Mouse (Mus musculus): ENCODE measurements around the gene Wdfy3. TPM values are rescaled to one million over a fixed set of nuclear protein-coding genes. Genes with fewer than 3 reads are reported as not detected.
A peak's percentile ranks its signal among the peaks of the same experiment; 100 is the strongest.

The Wdfy3 gene
- polyA plus RNA-seq, 1 experiment from 2014 or later: 21.7 TPM

GRCm38 (mm10) chr5:102095576-102095975 is 25.9 kb upstream of the Wdfy3 start:
- peaks cover 4% of the 10 kb centered on the region; the same call in 1 of the 2 replicates for H3K9me3 ChIP-seq (ENCODE audit: low read depth, low read length)
- 76% methylated on average over 4 of the region's 4 CpGs for WGBS
- no peak for TF ChIP-seq CTCF (IDR thresholded peaks at IDR 0.05; ENCODE audit: low read depth)
- H3K4me2 ChIP-seq: no peak overlapping the region
- H3K4me1 ChIP-seq (ENCODE audit: insufficient read depth): no peaks in the 10 kb centered on the region
- H3K27me3 ChIP-seq (ENCODE audit: insufficient read depth, low read length): no peaks in the 10 kb centered on the region
- no peaks in the 10 kb centered on the region for H3K36me3 ChIP-seq (ENCODE audit: insufficient read depth)
- ATAC-seq (ENCODE audit: insufficient read depth) (no peak), DNase-seq (no peak)
- no peak overlapping the region for H3K9ac ChIP-seq
- no peak overlapping the region for H3K4me3 ChIP-seq (ENCODE audit: low read depth, low read length)
- H3K27ac ChIP-seq (ENCODE audit: low read depth): no peak overlapping the region

- no peak overlapping the region for H3K4me2 ChIP-seq
- no peak overlapping the region for H3K27ac ChIP-seq (ENCODE audit: low read depth)
- no peak for ATAC-seq (ENCODE audit: insufficient read depth)
- no peak overlapping the region for H3K4me3 ChIP-seq (ENCODE audit: low read depth, low read length)
- H3K36me3 ChIP-seq (ENCODE audit: insufficient read depth): no peaks in the 10 kb centered on the region
- no peak for DNase-seq
- H3K9ac ChIP-seq: no peak overlapping the region
- H3K4me1 ChIP-seq (ENCODE audit: insufficient read depth): no peaks in the 10 kb centered on the region
- WGBS: 75% methylated on average over 3 of the region's 3 CpGs
- H3K27me3 ChIP-seq (ENCODE audit: insufficient read depth, low read length): no peaks in the 10 kb centered on the region
- TF ChIP-seq CTCF (IDR thresholded peaks at IDR 0.05; ENCODE audit: low read depth): no peak
- peaks cover 2% of the 10 kb centered on the region; the same call in 1 of the 2 replicates for H3K9me3 ChIP-seq (ENCODE audit: low read depth, low read length)
These were observed 21.0 kb upstream of the Wdfy3 start for GRCm38 (mm10) chr5:102090686-102091085.

- H3K4me3 ChIP-seq (ENCODE audit: low read depth, low read length): no peak overlapping the region
- DNase-seq (peak; percentile 80), ATAC-seq (ENCODE audit: insufficient read depth) (peak; percentile 86)
- H3K4me2 ChIP-seq: peak overlapping the region; percentile 46
- no peaks in the 10 kb centered on the region for H3K36me3 ChIP-seq (ENCODE audit: insufficient read depth)
- H3K9ac ChIP-seq: no peak overlapping the region
- H3K4me1 ChIP-seq (ENCODE audit: insufficient read depth): no peaks in the 10 kb centered on the region
- peak overlapping the region; percentile 79 for H3K27ac ChIP-seq (ENCODE audit: low read depth)
- WGBS: 21% methylated on average over 18 of the region's 18 CpGs
- TF ChIP-seq CTCF (IDR thresholded peaks at IDR 0.05; ENCODE audit: low read depth): no peak
- no peaks in the 10 kb centered on the region for H3K9me3 ChIP-seq (ENCODE audit: low read depth, low read length)
- H3K27me3 ChIP-seq (ENCODE audit: insufficient read depth, low read length): no peaks in the 10 kb centered on the region
These were observed 15.3 kb upstream of the Wdfy3 start for GRCm38 (mm10) chr5:102084737-102085705.

GRCm38 (mm10) chr5:102074086-102074485 is 4.4 kb upstream of the Wdfy3 start:
- TF ChIP-seq CTCF (IDR thresholded peaks at IDR 0.05; ENCODE audit: low read depth): peak; percentile 66
- 0% methylated on average over 1 of the region's 1 CpGs for WGBS
- Histone ChIP-seq H3K27me3 (ENCODE audit: insufficient read depth, low read length) (no peaks in the 10 kb centered on the region), H3K4me3 (ENCODE audit: low read depth, low read length) (no peak overlapping the region), H3K9me3 (ENCODE audit: low read depth, low read length) (no peaks in the 10 kb centered on the region), H3K4me1 (ENCODE audit: insufficient read depth) (peaks cover 3% of the 10 kb centered on the region; the same call in 1 of the 2 replicates), H3K27ac (ENCODE audit: low read depth) (no peak overlapping the region), H3K36me3 (ENCODE audit: insufficient read depth) (no peaks in the 10 kb centered on the region), H3K4me2 (no peak overlapping the region), H3K9ac (no peak overlapping the region)
- ATAC-seq (ENCODE audit: insufficient read depth) (no peak), DNase-seq (peak; percentile 94)

GRCm38 (mm10) chr5:102072057-102072456 is 2.3 kb upstream of the Wdfy3 start:
- Histone ChIP-seq H3K4me1 (ENCODE audit: insufficient read depth) (peaks cover 3% of the 10 kb centered on the region; the same call in 1 of the 2 replicates), H3K9ac (no peak overlapping the region), H3K4me3 (ENCODE audit: low read depth, low read length) (no peak overlapping the region), H3K27ac (ENCODE audit: low read depth) (no peak overlapping the region), H3K36me3 (ENCODE audit: insufficient read depth) (no peaks in the 10 kb centered on the region), H3K27me3 (ENCODE audit: insufficient read depth, low read length) (no peaks in the 10 kb centered on the region), H3K4me2 (no peak overlapping the region), H3K9me3 (ENCODE audit: low read depth, low read length) (no peaks in the 10 kb centered on the region)
- ATAC-seq (ENCODE audit: insufficient read depth): no peak
- WGBS: 68% methylated on average over 4 of the region's 4 CpGs
- DNase-seq: no peak
- no peak for TF ChIP-seq CTCF (IDR thresholded peaks at IDR 0.05; ENCODE audit: low read depth)

GRCm38 (mm10) chr5:102071241-102071640 is 1.5 kb upstream of the Wdfy3 start:
- Histone ChIP-seq H3K4me2 (no peak overlapping the region), H3K9ac (no peak overlapping the region), H3K27ac (ENCODE audit: low read depth) (no peak overlapping the region), H3K36me3 (ENCODE audit: insufficient read depth) (0 out of 2 replicates have a peak, but pooled peaks cover 7% of the 10 kb centered on the region), H3K4me3 (ENCODE audit: low read depth, low read length) (no peak overlapping the region), H3K4me1 (ENCODE audit: insufficient read depth) (peaks cover 3% of the 10 kb centered on the region; the same call in 1 of the 2 replicates), H3K27me3 (ENCODE audit: insufficient read depth, low read length) (no peaks in the 10 kb centered on the region), H3K9me3 (ENCODE audit: low read depth, low read length) (no peaks in the 10 kb centered on the region)
- 35% methylated on average over 3 of the region's 3 CpGs for WGBS
- ATAC-seq (ENCODE audit: insufficient read depth): no peak
- TF ChIP-seq CTCF (IDR thresholded peaks at IDR 0.05; ENCODE audit: low read depth): no peak
- DNase-seq: no peak

GRCm38 (mm10) chr5:102070788-102071187 is 1.1 kb upstream of the Wdfy3 start:
- Histone ChIP-seq H3K9ac (peak overlapping the region; percentile 96; the same call in 1 of the 2 replicates), H3K9me3 (ENCODE audit: low read depth, low read length) (no peaks in the 10 kb centered on the region), H3K4me3 (ENCODE audit: low read depth, low read length) (no peak overlapping the region), H3K4me1 (ENCODE audit: insufficient read depth) (peaks cover 3% of the 10 kb centered on the region; the same call in 1 of the 2 replicates), H3K36me3 (ENCODE audit: insufficient read depth) (0 out of 2 replicates have a peak, but pooled peaks cover 8% of the 10 kb centered on the region), H3K27me3 (ENCODE audit: insufficient read depth, low read length) (no peaks in the 10 kb centered on the region), H3K27ac (ENCODE audit: low read depth) (no peak overlapping the region), H3K4me2 (peak overlapping the region; percentile 88)
- WGBS: 26% methylated on average over 4 of the region's 4 CpGs
- DNase-seq (no peak), ATAC-seq (ENCODE audit: insufficient read depth) (no peak)
- TF ChIP-seq CTCF (IDR thresholded peaks at IDR 0.05; ENCODE audit: low read depth): no peak

Data from lung, embryonic 14.5 days (tissue).